Mouse (Mus musculus) heart, adult 2 months (tissue): ENCODE data around the gene Aloxe3. TPM values are rescaled to one million over a fixed set of nuclear protein-coding genes. Genes with fewer than 3 reads are reported as not detected.

ENCODE experiments used
- DNase-seq, 2 experiments: peaks; one replicate each; pipeline ENCODE4 v3.0.0; 2021
- H3K27ac ChIP-seq: fragments of 200-600 bp; 2 replicates; pipeline ENCODE4 v1.8.1; 2022
- H3K27me3 ChIP-seq: fragments of 200-500 bp; 2 replicates; pipeline ENCODE4 v1.6.1; 2012; ENCODE audit warnings: mild to moderate bottlenecking, low read length, inconsistent platforms, mixed read lengths; ENCODE audit not compliant: control insufficient read depth, insufficient read depth
- H3K36me3 ChIP-seq: fragments of 200-500 bp; 2 replicates; pipeline ENCODE4 v1.6.1; 2012; ENCODE audit warnings: low read length, inconsistent platforms; ENCODE audit not compliant: control insufficient read depth, insufficient read depth
- H3K4me1 ChIP-seq: fragments of 200-500 bp; 2 replicates; pipeline ENCODE4 v1.6.1; 2011; ENCODE audit warnings: low read length; ENCODE audit not compliant: control insufficient read depth, insufficient read depth
- H3K4me3 ChIP-seq: fragments of 200-600 bp; 2 replicates; pipeline ENCODE4 v1.8.1; 2022
- H3K79me2 ChIP-seq: fragments of 200-500 bp; replicated peaks from 2 replicates; pipeline ENCODE4 v1.6.1; 2012; ENCODE audit warnings: mild to moderate bottlenecking, inconsistent platforms, low read length, moderate library complexity, mixed read lengths; ENCODE audit not compliant: control insufficient read depth, insufficient read depth
- H3K9ac ChIP-seq: fragments of 200-500 bp; 2 replicates; pipeline ENCODE4 v1.6.1; 2012; ENCODE audit warnings: low read depth, mild to moderate bottlenecking, control low read depth, inconsistent platforms, low read length, mixed read lengths
- CTCF ChIP-seq: fragments of 200-600 bp; IDR thresholded peaks from 2 replicates; pipeline ENCODE4 v1.8.1; 2022; ENCODE audit warnings: antibody characterized with exemption, mild to moderate bottlenecking, moderate library complexity
- EP300 ChIP-seq: fragments of 200-500 bp; IDR thresholded peaks from 2 replicates; pipeline ENCODE4 v1.6.1; 2011; ENCODE audit warnings: low read depth, low read length, control low read depth; ENCODE audit not compliant: insufficient read depth
- POLR2A ChIP-seq: fragments of 200-500 bp; IDR thresholded peaks from 2 replicates; pipeline ENCODE4 v1.6.1; 2011; ENCODE audit warnings: mild to moderate bottlenecking, low read depth, low read length, control low read depth; ENCODE audit not compliant: insufficient read depth
- WGBS: fragments of 180-500 bp; shearing (Covaris S2); methylation state at CpG from one replicate; pipeline ENCODE4 v1.1.7; 2018; 5-methylcytosine and 5-hydroxymethylcytosine counted together
- intact Hi-C: fragments of 180-260 bp; cut with DNase I; formaldehyde crosslinking; loops from one replicate; pipeline ENCODE4 v1.15.1; 2025
- long read RNA-seq: library from polyadenylated mRNA; stranded (forward); transcript quantifications from one replicate; pipeline ENCODE4 v2.0.0, GENCODE M21; 2021
- polyA plus RNA-seq: library from polyadenylated mRNA; depleted of rRNA; stranded (reverse); fragments of >200 nt; gene quantifications from 2 replicates; pipeline ENCODE4 v1.2.3, GENCODE M21; 2012; rRNA removed
- total RNA-seq, 2 experiments: library from RNA; stranded (reverse); gene quantifications; 2 replicates each; pipeline ENCODE4 v1.2.3; 2021

Gene Aloxe3
- under 1 TPM; 0.05 to 0.07 TPM for total RNA-seq
- 0.16 TPM in 1 of 2 replicates, not detected in the other for polyA plus RNA-seq
- long read RNA-seq, result 0 reads

DNA sequence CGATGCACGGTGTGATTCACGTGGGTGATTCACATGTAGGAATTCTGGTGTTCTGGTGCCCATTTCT lies at the start of gene Aloxe3:
Aloxe3 (plus strand) TSS at position 45 of the 67 bp plus-strand sequence.
- intact Hi-C loops, result loop anchor here (1.0 to 5.0 kb wide), 2 partner anchors 25 to 107 kb away; no protein-coding TSS in a partner anchor
- 3% methylated on average over 3 of the region's 3 CpGs for WGBS
- Histone ChIP-seq H3K79me2 (no peaks in the 10 kb centered on the region), H3K27me3 (no peaks in the 10 kb centered on the region), H3K27ac (peak within 1 kb of the TSS; percentile 82), H3K9ac (peak within 1 kb of the TSS; percentile 67), H3K36me3 (no peaks in the 10 kb centered on the region), H3K4me1 (peaks cover 6% of the 10 kb centered on the region; the same call in 1 of the 2 replicates), H3K4me3 (peak within 1 kb of the TSS; percentile 61)
- DNase-seq, result no peak
- TF ChIP-seq CTCF (no peak), POLR2A (no peak), EP300 (no peak)

DNA sequence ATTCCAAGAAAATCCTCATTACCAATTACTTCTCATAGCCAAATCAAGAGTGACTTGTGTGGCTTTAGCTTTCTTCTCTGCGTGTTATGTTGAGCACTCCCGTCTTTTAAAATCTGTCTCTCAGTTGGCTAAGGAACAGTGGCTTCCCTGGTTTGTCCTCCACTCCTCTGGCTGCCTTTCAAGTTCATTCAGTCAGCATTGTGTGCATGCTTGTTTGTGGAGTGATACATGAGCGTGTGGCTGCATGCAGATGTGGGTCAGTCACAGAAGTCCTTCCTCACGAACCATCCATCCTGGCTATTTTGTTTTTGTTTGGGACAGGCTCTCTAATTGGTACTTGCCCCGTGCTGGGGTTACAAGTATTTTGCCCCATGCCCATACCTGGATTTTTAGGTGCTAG lies 49.1 kb upstream of the Aloxe3 start:
- Histone ChIP-seq H3K4me3 (no peak overlapping the region), H3K27me3 (no peaks in the 10 kb centered on the region), H3K9ac (no peak overlapping the region), H3K27ac (no peak overlapping the region; the same call in 1 of the 2 replicates), H3K36me3 (no peaks in the 10 kb centered on the region), H3K79me2 (no peaks in the 10 kb centered on the region), H3K4me1 (peaks cover 3% of the 10 kb centered on the region; the same call in 1 of the 2 replicates)
- WGBS, result 47% methylated on average over 5 of the region's 5 CpGs
- no peak for DNase-seq
- TF ChIP-seq CTCF, result no peak
- TF ChIP-seq POLR2A, result no peak
- no peak for TF ChIP-seq EP300
- intact Hi-C loops, result no loop called here

DNA sequence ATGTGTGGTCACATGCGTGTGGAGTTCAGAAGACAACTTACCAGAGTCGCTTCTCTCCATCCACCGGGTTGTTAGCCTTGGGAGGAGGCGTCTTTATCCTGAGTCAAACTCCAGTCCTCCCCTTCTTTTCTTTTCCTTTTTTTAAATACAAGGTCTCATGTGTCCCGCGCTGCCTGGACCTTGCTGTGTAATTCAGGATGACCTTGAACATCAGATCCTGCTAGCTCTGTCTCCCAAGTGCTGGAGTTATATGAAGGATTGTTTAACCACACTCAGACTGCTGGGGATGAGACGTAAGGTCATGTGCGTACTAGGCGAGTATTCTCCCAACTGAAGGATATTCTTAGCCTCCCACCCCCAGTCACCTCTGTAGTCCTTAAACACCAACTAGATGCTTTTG lies 48.4 kb upstream of the Aloxe3 start:
- DNase-seq, result no peak
- Histone ChIP-seq H3K4me3 (no peak overlapping the region), H3K9ac (no peak overlapping the region), H3K79me2 (no peaks in the 10 kb centered on the region), H3K36me3 (no peaks in the 10 kb centered on the region), H3K27me3 (no peaks in the 10 kb centered on the region), H3K27ac (no peak overlapping the region), H3K4me1 (peaks cover 3% of the 10 kb centered on the region; the same call in 1 of the 2 replicates)
- intact Hi-C loops, result no loop called here
- TF ChIP-seq EP300 (no peak), POLR2A (no peak), CTCF (no peak)
- WGBS, result 82% methylated on average over 9 of the region's 9 CpGs

DNA sequence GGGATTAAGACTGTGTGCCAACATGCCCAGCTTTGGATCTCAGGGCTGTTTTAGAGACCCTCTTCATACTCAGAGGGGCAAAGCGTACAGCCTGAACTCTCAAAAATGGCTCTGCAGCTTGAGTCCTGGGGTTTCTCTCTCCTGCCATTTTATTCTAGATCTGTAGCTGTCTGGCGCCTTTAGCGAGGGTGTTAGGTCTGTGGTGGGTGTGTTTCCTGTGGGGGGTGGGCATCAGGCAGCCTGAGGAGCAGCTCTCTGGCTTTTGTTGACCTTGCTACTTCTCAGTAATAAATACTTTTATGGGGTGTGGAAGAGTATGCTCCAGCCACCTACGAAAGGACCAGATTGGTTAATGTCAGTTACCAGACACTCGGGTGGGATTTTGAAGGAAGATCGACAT lies 47.7 kb upstream of the Aloxe3 start:
- no peaks in the 10 kb centered on the region for H3K36me3 ChIP-seq
- H3K79me2 ChIP-seq, result no peaks in the 10 kb centered on the region
- H3K27me3 ChIP-seq, result no peaks in the 10 kb centered on the region
- no peak overlapping the region for H3K27ac ChIP-seq
- no peak for TF ChIP-seq EP300
- no peak for TF ChIP-seq CTCF
- no peak for TF ChIP-seq POLR2A
- WGBS, result 90% methylated on average over 6 of the region's 6 CpGs
- H3K4me1 ChIP-seq, result peaks cover 2% of the 10 kb centered on the region; the same call in 1 of the 2 replicates
- intact Hi-C loops, result no loop called here
- DNase-seq, result no peak
- no peak overlapping the region for H3K9ac ChIP-seq
- H3K4me3 ChIP-seq, result no peak overlapping the region

DNA sequence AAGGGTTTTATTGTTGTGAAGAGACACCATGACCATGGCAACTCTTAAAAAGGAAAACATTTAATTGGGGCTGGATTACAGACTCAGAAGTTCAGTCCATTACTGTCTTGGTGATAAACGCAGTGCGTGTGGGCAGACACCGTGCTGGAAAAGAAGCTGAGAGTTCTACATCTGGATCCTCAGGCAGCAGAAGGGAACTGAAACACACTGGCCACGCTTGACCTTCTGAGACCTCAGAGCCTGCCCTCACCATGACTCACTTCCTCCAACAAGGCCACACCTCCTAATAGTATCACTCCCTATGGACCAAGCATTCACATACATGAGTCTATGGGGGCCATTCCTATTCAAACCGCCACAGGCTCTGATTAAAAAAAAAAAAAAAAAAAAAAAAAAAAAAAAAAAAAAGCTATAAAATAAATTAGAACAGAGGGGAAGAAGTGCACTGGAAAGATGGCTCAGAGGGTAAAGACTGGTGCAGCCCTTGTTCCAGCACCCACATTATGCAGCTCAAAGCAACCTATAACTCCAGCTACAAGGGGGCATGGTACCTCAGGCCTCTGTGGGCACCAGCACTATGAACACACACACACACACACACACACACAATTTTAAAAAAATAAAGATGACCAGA lies 46.8 kb upstream of the Aloxe3 start:
- WGBS, result 34% methylated on average over 5 of the region's 5 CpGs
- Histone ChIP-seq H3K4me3 (no peak overlapping the region), H3K27ac (no peak overlapping the region; the same call in 1 of the 2 replicates), H3K9ac (no peak overlapping the region), H3K4me1 (peaks cover 2% of the 10 kb centered on the region; the same call in 1 of the 2 replicates), H3K79me2 (no peaks in the 10 kb centered on the region), H3K27me3 (no peaks in the 10 kb centered on the region), H3K36me3 (no peaks in the 10 kb centered on the region)
- DNase-seq, result no peak
- intact Hi-C loops, result no loop called here
- no peak for TF ChIP-seq CTCF
- TF ChIP-seq EP300, result no peak
- TF ChIP-seq POLR2A, result peak; percentile 45

- H3K79me2 ChIP-seq, result no peaks in the 10 kb centered on the region
These were observed 45.4 kb upstream of the Aloxe3 start for GRCm38 (mm10) chr11:69080102-69080854.

More at GRCm38 (mm10) chr11:69080102-69080854, 45.4 kb upstream of the Aloxe3 start:
- intact Hi-C loops, result no loop called here
- no peak overlapping the region for H3K27ac ChIP-seq
- H3K36me3 ChIP-seq, result no peaks in the 10 kb centered on the region
- H3K9ac ChIP-seq, result no peak overlapping the region
- DNase-seq, result no peak
- H3K4me3 ChIP-seq, result no peak overlapping the region
- TF ChIP-seq EP300 (no peak), POLR2A (no peak), CTCF (no peak)
- H3K27me3 ChIP-seq, result no peaks in the 10 kb centered on the region
- H3K4me1 ChIP-seq, result no peaks in the 10 kb centered on the region; the same call in 1 of the 2 replicates
- WGBS, result 77% methylated on average over 15 of the region's 15 CpGs
